Mouse (Mus musculus) telencephalon, adult 2 months (tissue): Measurements from ENCODE around the gene Kif16b.

Experiments used
- DNase-seq: peaks from one replicate; pipeline ENCODE4 v3.0.0-alpha.2; 2011; ENCODE audit warnings: low read depth, low spot score

Gene Kif16b

DNA sequence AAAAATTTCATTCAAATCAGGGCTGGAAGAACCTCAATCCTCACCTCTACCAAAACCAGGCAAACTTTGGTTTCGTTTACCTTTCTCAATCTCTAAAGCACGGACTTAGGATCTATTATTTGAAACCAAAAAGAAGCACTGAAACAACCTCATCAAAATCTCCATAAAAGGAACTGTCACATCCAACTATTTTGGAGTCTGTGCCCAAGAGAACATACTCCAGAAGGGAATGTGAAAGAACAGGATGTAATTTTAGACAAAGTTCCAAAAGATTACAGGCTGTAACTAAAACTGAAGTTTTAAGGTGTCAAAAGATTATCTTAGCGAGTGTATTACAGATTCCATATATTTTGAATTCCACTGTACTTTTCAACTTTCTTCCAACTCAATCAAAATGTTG is 232.9 kb downstream of the Kif16b start:
- peak; percentile 58 for DNase-seq

DNA sequence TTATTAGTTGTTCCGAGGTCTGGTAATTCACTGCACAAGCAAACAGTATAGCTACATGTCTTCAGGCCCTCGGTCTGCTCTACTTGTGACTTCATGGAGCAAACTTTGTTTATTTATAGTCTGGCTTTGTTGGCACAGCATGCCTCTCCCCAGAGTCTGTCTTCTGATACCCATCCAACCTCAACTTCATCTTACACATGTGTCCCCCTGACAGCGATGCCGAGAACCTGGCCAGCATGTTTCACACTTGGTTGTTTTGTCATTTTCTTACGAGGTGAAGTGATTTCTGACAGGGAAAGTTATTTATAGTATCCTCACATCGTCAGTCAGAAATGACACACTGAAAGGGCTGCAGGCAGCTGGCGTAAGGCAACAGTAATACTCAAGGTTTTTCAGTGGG is 249.7 kb downstream of the Kif16b start:
- DNase-seq = no peak

DNA sequence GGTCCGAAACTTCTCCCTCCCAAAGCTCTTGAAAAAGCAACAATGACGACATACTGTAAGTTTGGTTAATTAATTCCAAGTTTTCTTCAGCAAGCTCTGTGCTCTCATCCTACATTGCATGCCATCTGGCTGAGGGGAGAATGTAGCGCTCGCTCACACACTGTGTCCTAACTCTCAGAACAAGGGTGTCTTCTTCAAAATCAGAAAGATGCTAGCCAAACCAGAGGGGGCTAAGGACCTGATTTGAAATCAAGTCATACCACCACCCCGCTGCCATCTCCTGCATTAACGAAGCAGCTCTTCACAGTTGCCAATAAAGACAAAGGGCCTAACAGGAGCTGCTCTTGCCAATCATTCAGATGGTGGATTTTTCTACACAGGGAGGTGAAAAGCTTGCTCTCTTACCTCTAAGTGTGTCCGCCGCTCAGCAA is 253.3 kb downstream of the Kif16b start:
- peak; percentile 91 for DNase-seq

DNA sequence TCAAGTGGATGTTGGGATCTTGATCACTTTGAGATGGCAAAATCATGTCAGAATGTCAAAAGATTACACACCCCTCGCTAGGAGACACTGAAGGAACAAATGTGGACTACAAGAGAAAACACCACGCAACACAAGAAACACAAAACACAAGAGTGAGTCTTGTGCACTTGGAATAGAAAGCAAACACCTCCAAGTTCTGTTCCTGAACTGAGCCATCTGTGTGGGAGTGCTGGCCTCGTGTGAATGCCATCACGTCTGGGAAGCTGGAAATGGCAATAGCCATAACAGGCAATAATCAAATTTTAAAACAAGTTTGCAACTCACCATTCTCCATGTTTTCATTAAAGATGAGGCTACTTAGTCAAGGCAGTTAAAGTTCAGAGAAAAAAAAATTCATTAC is 254.5 kb downstream of the Kif16b start:
- DNase-seq = no peak

DNA sequence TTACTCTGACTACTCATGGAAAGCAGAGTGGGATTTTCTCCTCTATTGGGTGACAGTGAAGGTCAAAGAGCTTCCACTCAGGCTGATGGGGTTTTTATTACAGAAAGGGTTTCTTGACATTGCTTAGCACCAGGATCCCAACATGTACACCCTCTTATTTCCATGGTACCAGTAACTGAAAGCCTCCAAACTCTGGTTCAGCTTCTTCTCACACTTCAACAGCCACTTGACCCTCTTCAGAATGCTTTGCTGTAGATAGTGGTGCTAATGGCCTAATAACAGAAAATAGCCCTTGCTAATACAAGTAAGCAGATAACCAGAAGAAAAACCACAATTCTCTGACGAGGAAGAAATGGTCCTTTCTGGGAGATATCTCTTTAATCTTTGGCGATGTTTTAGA is 259.6 kb downstream of the Kif16b start:
- DNase-seq = no peak

DNA sequence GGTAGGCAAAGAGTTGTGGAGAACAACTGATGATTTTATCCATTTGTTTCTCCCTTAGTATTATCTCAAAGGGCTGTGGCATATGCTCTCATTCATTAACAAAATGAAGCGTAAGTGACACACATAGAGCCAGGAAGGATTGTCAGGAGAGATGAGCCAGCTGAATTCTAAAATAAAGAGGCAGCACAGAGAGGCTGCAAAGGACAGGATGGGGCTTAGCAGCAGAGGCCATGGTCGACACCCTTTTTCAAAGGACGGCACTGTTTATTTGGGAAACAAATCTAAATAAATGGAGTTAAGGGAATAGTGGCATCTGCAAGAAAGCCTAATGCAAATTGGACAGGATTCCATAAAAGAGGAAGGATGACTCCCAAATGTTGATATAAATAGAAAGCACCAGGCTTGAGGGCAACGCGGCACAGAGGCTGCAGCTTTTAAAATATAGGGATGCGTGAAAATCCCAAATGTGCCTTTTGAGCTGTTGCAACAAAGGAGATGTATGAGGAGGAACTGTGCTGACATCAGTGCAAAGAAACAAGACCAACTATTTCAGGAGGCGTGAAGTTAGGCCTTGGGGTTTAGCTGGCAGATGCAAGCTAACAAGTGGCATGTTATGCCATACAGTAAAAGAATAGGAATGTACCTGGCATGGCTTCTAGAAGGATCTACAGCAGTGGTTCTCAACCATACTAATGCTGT is 265.6 kb downstream of the Kif16b start:
- DNase-seq = no peak

DNA sequence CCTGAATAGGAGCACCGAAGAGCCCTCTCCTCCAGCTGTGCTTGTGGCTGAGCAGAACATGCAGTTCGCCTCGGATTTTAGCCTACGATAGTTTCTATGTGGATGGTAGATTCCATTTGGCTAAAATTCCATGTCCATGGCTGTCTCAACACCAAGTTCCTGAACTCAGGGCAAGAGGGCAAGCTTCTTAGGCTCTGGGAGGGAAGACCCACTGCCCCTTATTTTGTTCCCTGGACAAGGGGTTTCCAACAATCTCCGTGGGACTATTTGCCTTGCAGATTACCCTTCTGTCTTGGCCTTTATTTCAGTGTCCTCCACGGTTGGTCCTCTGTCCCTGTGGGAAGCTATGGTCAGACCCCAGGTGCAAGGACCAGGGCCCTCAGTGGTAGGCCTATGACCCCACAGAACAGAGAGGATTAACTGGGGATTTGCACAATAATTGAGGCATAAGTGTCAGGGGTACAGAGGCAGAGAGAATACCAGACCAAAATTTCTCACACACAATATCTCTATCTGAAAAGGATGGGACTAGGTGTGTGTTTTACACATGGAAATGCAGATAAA is 267.3 kb downstream of the Kif16b start:
- DNase-seq = no peak

DNA sequence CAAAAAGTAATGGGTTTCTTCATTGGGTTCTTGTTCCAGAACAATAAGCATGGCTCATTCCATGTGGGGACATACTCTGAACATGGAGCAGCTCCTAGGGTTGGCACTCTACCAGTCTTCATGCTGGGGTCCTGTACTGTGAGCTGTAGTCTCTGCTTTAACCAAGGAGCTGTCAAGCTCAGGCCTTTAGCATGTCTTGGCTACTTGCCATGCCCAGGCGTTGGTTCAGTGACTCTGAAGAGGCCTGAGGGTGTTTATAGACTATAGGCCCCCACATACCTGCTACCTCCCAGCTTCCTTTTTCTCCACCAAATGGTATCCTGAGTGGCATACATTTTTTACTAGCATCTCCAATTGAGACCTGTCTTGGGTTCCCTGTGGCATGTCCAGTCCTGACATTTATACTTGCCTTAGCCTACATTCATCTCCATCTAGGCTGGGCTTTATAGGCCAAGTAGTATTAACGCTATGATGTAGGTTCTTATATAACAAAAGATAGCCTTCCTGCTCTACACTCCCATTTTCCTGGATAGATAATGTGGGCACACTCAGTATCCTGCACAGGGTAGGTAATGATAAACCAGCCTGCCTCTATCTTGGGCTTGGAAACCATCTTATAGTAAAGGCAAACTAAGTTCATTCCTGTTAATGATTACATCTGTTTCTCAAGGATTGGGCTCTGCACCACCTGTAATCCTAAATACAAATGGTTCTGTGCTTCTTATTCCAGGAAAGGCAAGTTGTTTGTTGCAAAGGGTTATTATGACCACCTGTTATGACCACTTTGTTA is 271.6 kb downstream of the Kif16b start:
- no peak for DNase-seq

DNA sequence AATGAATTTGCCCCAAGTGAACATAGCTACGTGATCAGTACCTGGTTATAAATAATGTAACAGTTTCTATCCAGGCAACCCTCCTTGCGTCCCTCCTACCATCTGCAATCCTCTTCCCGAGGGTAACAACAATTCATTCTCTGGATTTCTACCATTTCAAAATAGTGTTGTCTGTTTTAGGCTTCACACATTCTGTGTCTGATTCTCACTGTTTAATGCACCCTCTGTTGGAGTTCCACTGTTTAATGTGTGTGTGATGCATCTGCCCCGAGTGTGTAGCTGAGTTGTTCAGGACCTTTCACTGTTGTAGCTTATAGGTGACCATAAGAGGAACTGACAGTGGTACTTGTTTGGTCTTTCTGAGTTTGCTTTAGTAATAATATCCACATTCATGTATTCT is 275.6 kb downstream of the Kif16b start:
- no peak for DNase-seq

DNA sequence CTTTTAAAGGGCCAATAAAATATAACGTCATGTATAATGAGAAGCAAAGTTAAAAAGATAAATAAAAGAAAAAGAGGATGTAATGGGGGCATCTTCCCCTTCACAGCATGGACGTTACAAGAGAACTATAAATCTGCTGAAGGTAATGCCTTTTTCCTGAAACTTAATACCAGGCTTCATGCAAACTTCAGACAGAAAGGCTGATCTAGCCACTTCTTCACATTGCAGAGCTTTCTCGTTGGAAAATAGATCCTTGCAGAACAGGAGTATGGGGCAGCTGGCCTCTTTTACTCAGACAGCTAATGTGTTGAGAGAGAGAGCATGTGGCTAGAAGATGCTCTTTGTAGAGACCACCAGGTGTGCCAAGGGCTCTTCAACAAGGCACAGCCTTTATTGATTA is 276.2 kb downstream of the Kif16b start:
- no peak for DNase-seq

DNA sequence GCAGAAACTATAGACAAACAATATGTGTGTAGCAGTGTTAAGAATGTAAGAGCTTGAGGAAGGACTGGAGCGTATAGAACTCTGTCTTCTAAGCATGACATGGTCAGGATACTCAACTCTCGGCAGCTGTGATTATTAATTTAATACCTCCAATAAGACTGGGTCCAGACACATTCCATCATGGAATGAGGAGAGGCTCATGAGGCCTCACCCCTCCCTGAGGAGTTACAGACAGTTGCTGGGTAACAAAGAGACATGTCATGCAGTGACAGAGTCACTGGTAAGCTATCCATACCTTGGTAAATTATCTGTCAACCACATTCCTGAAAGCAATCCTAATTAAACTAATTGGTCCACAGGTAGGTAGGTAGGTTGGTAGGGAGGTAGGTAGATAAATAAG is 277.1 kb downstream of the Kif16b start:
- no peak for DNase-seq

DNA sequence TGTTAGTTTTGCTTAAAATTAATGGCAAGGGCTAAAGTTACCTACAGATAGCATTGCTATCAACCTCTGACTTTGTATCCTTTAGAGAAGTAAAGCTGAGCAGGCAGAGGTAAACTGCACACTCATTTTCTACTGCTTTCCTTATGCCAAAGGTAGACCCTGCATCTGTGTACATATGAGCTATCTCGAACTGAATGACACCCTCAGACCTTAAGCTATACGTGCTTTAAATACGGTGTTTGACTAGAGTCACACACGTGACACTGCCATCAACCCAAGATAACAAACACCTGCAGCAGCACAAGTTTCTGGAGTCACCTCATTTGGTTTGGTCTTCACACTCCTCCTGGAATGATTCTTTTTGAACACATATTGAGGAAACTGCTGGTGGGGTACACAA is 280.2 kb downstream of the Kif16b start:
- DNase-seq = no peak

DNA sequence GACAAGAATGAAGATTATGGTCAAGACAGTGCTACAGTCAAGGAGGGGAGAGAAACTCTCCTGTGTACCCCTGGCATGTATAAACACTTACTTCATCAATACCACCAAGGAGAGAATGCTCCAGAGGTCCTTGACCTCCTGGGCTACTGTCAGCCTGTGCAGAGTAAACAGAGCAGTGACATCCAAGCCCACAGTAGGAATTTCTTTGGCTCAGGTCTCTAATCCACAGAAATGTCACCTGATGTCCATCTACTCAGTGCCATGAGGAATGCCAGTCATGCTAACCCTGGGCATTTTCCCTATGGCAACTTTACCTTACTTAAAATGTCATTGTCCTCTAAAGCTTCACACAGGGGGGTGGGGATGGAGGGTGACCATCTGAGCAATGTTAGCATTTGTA is 281.4 kb downstream of the Kif16b start:
- DNase-seq = no peak

DNA sequence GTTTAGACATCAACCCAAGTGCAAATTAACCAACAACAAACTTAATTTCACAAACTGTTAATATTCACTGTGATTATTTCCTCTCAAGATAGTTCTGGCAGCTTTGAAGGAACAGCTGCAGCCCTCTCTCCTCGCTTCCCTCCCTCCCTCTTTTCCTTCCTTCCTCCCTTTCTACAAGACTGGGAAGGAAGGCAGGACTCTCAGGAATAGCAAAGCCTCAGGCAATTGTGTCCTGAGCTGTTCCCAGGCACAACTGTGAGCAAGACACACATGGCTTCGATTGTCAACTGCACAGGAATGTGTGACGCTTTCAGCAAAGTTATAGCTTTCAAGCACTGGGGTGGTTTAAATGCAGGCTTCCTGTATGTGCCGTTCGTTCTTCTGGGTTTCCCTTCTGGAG is 286.8 kb downstream of the Kif16b start:
- no peak for DNase-seq

DNA sequence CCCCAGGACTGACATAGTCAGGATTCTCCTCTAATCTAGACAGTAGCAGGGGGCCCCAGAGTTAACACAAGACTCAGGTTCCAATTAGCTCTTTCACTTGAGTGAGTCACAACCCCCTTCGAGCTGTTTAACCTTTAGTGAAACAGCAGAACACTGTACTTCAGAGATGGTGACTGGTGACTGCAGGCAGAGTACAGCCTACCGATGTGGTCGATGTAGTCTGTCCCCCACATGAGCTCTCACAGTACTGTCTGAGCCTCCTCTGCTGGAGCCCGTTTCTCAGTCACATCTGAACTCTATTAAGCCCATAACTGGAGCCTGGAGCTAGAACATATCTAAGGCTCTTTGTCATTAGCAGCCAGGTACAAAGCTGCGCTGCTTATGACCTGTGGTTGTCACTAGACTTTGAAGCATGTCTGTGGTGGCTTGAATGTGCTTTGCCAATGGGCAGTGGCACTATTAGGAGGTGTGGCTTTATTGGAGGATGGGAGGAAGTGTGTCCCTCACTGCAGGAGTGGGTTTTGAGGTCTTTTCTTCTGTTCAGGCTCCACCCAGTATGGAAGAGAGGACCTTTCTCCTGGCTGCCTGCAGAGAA is 288.9 kb downstream of the Kif16b start:
- DNase-seq = no peak

DNA sequence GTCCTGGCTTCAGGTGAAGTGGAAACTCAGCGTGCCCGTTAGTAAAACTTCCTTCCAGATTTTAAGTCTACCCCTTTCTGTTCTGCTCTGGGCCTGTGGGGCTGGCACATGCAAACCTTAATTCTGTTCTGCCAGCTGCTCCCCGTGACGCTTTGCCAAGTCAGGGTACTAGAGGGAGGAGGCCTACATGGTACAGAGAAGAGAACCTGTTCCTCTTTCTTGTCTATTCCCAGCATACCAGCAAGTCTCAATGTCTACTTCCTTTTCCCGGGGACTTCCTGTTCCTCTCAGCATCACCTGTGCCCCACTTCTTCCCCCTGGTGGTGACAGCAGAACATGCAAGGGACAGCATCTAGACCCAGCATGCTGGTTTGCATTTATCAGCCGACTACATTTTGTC is 290.2 kb downstream of the Kif16b start:
- DNase-seq = peak; percentile 67

DNA sequence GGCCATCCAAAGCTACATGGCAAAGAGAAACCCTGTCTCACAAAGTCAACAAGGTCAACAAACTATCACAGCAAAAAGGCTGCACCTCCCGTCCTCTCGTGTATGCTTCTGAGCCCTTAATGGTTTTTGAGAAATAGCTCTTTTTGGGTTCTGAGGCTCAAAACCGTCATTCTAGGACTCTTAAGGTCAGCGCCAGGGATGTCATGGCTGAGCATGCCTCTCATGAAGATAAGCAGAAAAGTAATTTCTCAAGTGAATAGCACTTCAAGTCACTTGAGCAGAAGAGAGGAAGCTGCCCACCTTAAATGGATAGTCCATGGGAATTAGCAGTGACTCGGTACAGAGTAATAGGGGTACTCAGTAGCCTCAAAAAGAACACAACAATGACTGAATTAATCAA is 291.1 kb downstream of the Kif16b start:
- no peak for DNase-seq

DNA sequence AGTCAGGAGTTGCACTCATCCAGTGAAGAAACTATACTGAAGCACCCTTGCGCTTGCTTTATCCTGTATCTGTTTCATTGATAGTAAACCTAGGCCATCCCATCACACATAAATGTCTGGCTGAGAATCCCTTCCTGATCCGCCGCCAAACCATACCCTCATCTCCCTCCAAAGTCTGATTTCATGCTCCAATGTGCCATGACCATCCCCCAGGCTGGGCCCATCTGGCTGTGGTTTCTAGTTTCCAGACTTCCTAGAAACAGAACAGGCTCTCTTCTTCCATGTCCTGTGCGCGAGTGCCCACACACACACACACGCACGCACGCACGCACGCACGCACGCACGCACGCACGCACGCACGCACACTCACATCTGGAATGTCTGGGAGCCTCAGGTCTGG is 292.6 kb downstream of the Kif16b start:
- DNase-seq = no peak

DNA sequence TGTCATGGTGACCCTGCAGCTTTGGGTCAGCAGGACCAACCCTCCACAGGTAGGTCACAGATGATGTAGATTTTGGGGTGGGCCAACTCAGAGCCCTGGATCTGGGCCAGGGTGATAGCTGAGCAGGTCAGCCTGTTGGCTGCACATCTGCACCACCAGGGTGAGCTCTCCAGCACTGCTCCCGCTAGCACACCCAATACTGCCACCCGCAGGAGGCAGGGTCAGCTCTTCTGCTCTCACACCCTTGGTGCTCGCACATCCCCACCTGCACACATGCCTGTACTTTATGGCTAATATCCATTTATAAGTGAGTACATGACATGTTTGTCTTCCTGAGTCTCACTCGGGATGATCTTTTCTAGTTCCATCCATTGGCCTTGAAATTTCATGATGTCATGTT is 296.6 kb downstream of the Kif16b start:
- no peak for DNase-seq

DNA sequence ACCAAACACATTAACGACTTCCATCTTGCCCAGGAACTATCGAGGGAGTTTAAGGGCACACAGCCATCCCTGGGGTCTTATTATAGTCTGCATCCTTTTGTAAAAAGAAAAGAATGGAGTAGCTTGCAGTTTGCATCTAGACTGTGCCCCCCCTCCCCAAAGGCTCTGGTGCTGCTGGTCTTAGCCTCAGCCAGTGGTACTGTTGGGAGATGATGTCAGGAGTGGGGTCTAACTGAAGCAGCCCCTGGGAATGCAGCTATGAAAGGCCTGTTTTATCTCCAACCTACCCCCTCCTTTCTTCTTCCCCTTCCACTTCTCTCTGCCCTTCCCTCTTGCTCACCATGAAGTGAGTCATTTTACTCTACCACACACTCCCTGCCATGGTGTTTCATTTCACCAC is 298.1 kb downstream of the Kif16b start:
- DNase-seq = no peak

DNA sequence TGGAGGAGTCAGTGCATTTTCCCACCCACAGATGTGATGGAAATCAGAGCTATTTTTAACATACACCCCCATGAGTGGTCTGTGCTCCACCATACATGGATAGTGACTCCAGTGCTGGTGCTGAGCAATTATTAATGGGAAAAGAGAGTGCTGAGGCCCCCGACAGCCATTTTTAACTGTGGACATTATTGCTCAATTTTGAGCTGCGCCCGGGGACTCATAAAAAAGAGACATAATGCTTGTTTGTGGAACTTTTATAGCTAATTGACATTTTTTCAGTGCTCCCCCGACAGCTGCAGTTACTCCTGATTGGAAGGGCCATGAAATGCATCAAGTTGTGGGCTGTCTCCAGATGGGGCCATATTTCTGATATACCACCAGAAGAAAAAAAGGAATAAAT is 302.1 kb downstream of the Kif16b start:
- no peak for DNase-seq
